Mouse (Mus musculus) CD4-positive helper T cell, adult 2 months (primary cell): ENCODE results near the gene Uqcc1.

Experiments used
- DNase-seq: peaks from one replicate; pipeline ENCODE4 v3.0.0-alpha.2; 2012; ENCODE audit warnings: low read depth, missing footprints, low spot score

Gene Uqcc1

DNA sequence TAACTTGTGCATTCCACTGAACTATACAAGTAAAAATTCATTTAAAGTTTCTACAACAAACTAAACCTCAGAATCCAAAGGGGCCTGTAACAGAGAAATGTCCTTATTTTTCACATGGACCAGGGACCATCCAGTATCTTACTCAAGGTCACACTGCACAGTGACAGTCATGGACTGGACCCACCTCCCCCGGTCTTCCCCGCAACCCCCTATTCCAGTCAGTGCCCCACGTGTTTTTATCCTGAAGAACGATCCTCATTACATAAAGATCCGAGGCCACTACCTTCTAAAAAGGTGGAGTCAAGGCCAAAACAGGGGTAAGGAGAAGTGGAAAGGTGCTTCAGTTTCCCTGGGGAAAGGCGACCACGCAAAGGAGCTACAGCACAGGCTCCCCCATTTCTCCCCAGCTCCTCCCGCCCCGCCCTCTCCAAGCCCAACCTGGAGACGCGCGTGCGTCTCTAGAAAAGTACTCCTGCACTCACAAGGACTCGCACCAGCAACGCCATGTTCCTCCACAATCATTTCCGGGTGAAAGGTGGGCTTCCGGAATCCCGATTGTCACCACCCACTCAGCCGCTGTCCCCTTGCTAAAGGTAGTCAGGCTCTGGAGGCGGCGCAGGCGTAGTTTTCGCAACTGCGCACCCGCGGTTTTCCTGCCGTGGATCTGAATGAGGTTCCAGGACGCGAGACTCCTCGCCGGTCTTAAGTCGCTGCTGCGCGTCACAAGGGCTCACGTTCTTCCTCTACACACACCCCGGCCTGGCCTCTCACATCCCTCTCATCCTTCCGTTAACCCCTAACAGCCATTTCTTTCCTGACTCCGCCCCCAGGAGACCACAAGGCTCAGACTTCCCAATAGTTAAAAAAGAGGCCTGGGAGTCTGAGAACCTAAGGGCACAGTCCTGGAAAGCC, at the start of gene Uqcc1:
Uqcc1 (minus strand) TSS at position 780 of the 912 bp plus-strand sequence.
- peak; percentile 94 for DNase-seq

DNA sequence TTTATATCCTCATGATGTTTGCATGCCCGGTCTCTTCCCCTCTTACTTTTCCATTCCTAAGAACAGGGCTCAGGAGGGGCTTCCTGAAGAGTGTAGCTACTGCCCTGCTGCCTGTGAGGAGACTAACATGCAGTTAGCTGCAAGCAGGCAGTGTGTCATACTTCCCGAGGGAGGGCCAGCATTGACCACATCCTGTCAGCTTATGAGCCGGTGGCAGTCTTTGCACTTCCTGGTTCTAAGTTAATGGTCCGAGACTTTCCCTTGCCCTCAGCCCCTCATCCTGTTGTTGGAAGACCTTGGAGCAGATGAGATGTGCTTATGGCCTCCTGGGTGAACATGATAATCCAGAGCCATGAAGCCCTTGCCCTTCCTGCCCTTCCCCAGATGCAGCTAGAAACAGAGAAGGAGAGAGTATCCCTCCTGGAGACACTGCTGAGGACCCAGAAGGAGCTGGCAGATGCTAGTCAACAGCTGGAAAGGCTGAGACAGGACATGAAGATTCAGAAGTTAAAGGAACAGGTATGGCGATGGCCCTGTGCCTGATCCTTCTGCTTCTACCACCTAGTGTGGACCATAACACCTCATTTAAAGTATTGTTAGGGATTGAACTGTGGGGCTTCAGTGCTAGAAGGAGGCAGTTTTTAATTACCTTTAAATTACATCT, 49.4 kb upstream of the Uqcc1 start:
- peak; percentile 84 for DNase-seq

DNA sequence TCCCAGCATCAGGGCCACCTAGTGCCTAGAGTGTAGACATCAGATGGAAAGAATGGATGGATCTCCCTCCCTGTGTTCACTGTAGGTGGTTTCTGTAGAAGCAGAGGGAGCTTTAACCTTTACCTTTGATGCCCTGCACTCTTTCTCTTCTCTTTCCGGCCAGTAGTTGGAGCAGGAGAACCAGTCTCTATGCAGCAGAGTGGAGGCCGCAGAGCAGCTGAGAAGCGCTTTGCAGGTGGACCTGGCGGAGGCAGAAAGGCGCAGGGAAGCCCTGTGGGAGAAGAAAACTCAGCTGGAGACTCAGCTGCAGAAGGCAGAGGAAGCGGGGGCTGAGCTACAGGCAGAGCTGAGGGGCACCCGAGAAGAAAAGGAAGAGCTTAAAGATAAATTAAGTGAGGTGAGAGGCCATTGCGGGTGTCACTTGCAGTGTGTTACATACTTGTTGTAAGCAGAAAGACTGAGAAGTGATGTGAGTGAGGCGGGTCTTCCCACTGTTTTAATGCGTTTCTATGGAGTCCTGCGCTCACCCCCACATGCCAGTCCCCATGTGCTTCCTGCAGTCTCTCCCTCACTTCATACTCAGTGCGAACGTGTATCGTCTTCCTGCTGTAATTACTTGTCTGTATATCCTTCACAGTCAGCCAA, 44.1 kb upstream of the Uqcc1 start:
- no peak for DNase-seq

DNA sequence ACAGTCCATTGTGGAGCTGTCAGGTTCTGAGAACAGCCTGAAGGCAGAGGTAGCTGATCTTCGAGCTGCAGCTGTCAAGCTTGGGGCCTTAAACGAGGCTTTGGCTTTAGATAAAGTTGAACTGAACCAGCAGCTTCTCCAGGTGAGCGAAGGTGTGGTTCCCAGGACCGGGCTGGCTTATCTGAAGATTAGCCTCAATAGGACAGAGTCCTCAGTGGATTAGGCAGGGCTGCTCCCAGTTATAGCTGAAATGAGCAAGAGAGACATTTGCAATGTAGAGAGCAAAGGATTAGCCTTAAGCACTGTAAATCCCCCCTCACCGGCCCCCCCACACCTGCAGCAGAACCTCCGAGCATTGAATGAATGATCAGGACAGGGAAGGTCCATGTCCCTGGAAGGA, 43.2 kb upstream of the Uqcc1 start:
- no peak for DNase-seq

DNA sequence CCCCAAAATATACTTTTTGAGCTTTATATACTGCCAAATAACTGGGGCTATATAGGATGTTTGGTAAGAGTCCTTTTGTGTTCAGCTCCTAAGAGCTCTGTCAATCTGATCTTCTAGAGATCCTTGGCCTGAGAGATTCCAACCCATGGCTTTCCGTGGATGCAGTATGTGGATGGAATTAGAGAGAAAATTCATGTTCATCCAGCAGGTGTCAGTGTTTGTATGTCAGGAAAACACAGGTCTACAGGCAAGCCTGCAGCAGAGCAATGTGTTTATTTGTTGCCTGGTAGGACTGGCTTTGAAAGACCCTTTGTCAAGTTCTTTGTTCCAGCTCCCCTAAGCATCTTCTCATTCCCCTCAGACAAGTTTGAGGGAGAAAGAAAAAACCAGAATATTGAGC, 32.9 kb upstream of the Uqcc1 start:
- no peak for DNase-seq

DNA sequence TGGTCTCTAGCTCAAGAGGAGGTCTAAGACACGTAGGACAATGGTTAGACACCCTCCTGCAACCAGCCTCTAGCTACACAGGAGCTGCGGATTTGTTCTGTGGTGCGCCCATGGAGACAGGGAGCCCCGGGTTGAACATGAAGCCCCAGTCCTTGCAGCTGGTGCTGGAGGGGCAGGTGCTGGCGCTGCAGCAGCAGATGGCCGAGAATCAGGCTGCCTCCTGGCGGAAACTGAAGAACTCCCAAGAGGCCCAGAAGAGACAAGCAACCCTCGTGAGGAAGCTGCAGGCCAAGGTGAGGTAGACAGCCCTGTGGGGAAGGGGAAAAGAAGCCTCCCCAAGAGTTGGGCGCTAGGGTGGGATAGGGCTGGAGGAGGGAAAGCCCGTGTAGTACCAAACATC, 31.8 kb upstream of the Uqcc1 start:
- DNase-seq, result no peak

DNA sequence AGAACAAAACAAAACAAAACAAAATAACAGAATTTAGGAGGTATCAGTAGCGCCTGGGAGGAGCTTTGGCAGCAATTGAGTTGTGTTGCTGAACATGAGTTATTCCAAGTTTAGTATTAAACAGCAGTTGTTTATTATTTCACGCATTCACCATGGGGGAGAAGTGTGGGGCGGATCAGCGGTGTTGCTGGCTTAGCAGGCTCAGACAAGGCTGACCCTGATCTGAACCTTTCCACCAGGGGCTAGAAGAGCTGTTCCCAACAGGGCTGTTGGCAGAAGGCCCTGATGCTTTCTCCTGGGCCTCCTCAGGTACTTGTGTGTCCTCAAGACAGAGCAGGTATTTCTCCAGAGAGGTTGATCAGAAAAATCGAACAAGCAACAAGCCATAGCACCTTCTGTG, 29.9 kb upstream of the Uqcc1 start:
- DNase-seq, result no peak

DNA sequence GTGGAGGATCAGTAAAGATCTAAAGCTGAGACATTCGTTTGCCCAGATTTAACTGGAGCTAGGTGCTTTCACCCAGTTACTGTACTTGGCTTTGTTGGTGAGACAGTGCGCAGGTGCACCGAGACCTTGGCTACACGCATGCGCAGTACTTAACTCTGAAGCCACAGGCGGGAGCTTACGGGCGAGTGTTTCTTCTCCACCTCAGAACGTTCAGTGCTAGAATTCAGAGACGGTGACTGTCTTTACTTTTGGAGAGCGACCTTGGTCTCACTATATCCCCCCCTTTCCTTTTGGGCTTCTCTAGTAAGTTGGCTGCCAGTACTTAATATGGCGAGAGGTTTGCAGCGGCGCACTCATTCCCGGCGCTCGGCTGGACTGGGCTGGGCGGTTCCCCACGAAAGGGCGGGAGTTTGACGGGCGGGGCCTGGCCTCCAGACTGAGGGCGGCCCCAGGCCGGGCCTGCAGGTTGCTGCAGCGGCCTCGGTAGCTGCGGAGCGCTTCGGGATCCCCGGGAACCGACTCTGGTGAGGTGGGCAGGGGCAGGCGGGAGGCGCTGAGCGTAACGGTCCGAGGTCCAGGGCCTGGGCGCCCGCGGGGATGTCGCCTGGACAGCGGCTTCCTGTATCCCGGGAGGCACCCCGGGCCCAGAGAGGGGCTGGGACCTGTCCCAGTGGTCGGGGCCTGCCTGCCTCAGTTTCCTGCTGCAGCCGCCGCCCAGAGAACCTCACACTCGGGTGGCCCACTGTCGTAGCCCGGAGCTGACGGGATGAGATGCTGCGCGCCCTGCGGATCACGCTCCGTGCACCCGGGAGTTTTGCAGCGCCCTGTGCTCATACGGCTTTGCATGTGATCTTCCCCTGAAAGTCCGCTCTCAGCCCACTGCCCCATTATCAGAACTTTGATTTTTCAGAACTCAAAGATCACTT, 26.3 kb upstream of the Uqcc1 start, which contains the start of gene Cep250:
Cep250 (plus strand) TSS at position 325 of the 926 bp plus-strand sequence.
- peak; percentile 94 for DNase-seq

DNA sequence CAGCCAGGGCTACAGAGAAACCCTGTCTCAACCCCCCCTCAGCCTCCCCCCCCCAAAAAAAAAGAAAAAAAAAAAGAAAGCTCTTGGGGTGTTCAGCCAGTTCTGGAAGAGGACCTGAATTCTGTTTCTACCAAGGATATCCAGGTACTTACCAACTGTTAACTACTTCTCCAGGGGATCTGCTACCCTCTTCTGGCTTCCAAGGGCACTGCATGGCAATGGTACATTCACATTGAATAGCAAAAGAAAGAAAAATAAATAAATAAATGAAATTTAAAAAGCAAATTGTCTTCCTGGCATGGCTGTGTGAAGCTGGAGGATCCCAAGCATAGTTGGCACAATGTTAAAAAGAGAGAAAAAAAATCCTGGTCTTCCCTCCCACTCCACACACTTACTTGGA, 21.9 kb upstream of the Uqcc1 start:
- DNase-seq, result peak; percentile 52

DNA sequence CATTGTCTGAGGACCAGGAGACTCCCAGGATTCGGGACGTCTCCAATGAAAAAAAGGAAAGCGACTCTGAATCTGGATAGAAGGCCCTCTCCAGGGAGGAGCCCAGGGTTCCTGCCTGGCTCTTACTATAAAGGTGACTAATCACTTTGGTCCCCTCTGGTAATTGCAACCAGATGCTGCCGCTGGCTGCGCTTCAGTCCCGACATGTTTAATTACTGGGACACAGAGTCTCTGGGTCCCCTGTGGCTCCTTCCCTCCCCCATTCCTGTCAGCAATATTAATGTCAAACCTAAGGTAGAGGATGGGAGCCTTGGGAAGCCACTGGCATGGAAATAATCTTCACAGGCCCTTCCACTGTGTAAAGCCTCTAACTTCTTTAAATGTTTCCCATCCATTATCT, 19.3 kb upstream of the Uqcc1 start:
- DNase-seq, result no peak

DNA sequence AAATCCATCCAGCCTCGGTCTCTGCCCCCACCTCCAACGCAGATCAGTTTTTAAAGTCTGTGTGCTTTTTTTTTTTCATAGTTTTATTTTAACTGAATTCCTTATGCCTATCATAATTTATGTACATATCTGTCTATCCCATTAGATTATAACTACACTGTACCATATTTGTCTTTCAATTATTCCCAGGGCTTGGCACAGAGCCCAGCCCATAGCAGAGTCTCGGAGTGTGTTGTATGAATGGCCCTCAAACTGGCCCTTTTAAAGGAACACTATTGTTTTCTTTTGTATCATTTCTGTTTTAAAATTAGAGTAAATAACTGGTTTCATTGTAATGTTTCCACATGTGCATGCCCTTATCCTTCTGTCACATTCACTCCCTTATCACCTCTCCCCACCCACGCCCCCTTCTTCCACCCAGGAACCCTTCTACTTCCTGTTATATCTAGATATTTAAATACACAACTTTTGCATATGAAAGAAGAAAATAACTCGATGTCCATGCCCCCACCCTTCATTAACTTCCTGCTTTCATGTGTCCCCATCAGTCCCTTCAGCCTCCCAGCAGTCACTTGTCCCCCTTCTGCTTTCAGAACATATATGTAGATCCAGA, 17.4 kb upstream of the Uqcc1 start:
- DNase-seq, result no peak

DNA sequence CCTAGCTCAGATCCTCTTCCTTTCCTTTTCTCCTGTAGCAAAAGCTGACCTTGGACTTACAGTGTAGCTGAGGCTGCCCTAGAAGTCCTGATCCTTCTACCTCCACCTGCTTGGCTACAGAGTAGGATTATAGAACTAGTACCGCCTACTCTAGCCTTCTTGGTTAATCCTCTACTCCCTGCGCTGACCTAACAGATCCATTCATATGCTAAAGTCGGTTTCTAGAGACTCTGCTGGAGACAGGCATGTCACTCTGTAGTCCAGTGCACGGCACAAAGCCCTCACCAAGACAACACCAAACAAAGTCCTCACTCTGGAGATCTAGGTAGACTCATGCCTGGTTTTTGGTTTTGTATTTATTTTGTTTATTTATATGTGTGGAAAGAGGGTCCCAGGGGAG, 16.4 kb upstream of the Uqcc1 start:
- no peak for DNase-seq

DNA sequence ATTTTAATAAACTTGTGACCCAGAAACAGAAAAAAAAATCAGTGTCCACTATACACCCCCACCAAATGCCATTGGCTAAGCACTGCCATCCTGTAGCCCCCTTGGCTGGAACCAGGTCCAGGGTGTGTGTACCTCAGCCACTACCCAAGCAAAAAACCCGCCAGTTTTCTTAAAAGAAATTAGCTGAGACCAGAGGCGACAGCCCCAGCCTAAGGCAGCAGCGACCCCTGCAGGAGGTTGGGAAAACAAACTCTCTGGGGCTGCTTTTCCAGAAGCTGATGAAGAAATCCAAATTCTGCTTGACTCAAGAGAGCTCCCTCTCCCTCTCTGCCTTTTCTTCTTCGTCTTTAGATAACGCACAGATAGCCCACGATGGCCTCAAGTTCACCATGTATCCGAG, 16.0 kb upstream of the Uqcc1 start:
- peak; percentile 60 for DNase-seq

DNA sequence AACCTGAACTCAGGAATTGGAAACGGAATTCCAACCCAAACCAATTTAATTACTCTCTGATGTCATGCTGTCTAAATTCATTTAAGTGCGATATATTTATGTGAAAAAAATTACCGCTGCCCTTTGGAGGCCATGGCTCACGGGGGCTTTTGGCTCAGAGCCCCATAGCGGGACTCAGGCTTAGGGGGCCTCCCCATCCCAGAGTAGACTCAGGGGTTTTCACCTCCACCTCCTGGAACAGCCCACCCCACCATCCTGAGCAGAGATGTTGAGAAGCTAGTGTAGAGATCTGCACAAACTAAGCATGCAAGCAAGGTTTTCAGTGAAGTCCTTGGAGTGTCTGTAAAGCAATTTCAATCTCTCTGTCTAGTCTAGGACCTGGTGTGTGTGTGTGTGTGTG, 15.5 kb upstream of the Uqcc1 start:
- DNase-seq, result no peak

DNA sequence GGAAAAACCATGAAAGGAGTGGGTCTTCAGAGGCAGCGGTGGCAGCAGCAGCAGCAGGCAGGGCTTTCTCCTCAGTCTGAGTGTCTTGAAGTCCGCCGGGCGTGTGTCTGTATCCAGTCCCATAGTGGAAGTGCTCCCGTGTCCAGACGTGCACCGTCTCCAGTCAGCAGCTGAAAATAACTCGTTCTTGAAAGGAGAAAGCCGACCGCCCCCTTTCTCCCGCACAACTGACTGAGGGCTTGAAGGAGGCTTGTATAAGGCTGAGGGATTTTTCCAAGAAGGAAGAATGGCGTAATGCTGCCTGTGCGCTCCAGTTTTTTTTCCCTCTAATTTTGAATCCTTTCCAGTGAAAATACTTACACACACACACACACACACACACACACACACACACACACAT, 15.0 kb upstream of the Uqcc1 start, which contains the start of gene Gdf5:
Gdf5 (minus strand) TSS at position 244 of the 400 bp plus-strand sequence.
- DNase-seq, result no peak

DNA sequence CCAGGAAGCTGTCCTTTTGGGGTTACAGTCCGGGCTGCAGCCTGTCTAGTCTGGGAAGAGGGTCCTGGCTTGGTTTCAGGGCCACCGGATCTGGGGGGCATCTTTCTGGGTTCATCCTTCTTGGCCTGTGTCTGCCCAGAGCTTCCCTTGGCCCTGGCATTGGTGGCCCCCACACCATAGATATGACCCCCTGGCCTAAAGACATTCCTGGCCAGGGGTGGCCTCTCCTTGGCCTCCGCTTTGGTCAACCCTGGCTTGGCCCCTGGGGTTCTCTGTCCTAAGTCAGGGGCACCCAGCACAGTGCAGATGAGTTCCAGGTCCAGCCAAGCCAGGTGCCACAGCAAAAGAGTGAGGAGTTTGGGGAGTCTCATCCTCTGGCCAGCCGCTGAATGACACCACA, 14.6 kb upstream of the Uqcc1 start:
- DNase-seq, result no peak

DNA sequence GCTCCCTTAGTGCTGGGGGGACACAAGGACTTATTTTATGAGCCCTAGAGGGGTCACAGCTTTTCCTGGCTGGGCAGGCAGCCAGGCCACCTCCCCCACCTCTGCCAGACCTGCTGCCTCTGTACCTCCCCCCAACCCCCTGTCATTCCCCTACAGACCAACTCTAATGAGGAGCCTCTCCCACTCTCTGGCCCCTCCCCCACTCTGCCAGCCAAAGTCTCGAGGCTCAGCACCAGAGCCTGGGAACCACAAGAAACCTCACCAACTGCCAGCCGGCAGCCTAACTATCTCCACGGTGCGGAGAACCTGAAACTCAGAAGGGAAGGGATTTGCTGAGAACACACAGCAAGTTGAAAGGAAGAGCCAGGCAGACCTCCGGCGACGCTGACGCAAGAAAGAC, 13.4 kb upstream of the Uqcc1 start:
- DNase-seq, result no peak

DNA sequence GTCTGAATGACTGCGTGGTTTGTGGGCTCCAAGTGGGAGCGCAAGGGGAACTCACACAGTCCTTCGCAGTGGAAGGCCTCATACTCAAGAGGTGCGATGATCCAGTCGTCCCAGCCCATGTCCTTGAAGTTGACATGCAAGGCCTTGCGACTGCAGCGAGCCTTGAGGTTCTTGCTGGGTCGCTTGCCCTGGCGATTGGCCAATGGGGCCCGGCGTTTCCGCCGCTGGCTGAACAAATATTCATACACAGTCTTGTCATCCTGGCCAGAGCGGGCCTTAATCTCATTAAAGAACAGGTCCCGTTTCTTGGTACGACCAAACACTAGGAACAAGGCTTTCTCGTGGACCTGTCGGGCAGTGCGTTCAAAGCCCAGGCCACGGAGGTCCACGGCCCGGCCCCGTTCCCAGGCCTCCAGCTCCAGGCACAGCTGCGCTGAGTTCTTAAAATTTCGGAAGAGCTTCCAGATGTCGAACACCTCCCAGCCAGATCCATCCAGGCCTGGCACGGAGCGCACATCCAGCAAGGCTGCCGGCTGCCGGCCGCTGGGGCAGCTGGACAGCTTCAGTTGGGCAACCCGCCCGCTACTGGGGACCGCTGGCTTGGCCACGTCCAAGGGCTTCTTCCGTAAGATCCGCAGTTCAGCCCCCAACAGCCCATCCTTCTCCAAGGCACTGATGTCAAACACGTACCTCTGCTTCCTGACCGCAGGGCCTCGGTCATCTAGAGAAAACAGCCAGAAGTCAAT, 11.8 kb upstream of the Uqcc1 start:
- no peak for DNase-seq

DNA sequence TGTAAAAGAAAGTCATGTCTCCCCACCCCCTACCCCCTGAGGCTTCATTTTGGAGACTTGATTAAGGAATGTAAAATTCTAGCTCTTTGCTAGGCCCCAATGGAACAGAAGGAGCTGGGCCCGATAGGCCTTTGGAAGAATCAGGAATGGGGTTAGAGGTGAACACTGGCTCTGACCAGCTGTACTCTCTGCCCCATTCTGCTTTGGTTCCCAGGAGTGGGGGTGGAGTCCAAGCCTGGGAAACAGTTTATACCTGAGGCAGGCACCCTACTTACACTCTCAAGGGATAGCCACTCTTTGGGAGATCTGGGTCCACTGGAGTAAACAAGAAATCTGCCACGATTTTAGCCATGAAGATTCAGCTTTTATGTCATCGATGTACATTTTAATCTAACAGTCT, 10.6 kb upstream of the Uqcc1 start, which contains the start of gene Gm15557:
Gm15557 (plus strand) TSS at position 48 of the 400 bp plus-strand sequence.
- no peak for DNase-seq

DNA sequence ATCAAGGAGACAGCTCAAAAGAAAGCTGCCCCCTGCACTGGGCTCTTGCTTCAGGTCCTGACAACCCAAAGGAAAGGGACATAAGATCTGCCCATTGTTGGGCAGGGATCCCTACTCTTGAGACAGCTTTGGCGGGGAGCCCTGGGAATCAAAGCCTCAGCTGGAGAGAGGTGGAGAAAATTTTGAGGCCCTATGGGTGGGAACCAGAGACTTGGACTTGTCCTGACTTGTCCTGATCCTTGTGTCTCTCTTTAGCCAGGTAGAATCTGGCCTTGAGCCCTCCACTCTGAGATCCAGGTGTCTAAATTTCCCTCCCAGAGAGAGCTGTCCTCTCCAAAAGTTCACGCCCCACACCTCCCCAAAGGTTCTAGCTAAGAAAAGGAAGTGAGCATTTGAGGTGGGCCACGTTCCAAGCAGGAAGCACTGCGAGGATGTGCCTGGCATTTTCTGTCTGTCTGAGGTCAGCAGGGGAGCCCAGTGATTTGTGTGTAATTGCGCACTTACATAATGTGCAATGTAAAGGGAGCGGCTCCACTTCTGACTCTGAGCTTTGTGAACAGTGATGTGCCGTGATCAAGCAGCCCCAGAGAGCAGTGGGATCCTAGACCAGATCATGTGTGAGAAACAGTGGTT, 9.9 kb upstream of the Uqcc1 start:
- DNase-seq, result no peak
